Mouse (Mus musculus) heart, embryonic 16.5 days (tissue): Measurements from ENCODE around the gene Plvap. TPM values are rescaled to one million over a fixed set of nuclear protein-coding genes. Genes with fewer than 3 reads are reported as not detected.

Experiments
- ATAC-seq: fragments of 200-750 bp; cut with Nextera tagmentation; replicated peaks from 2 replicates; pipeline ENCODE4 v1.8.0; 2017; ENCODE audit warnings: moderate number of reproducible peaks; ENCODE audit not compliant: insufficient read depth, low FRiP score; ENCODE audit errors: extremely low read depth
- H3K27ac ChIP-seq: fragments of 300-500 bp; sonication (generic); 2 replicates; pipeline ENCODE4 v1.5.1; 2014; ENCODE audit warnings: mild to moderate bottlenecking, low read length, control low read depth, moderate library complexity
- H3K27me3 ChIP-seq: fragments of 300-500 bp; sonication (generic); 2 replicates; pipeline ENCODE4 v1.6.1; 2014; ENCODE audit warnings: low read length, mixed read lengths; ENCODE audit not compliant: control insufficient read depth, insufficient read depth
- H3K36me3 ChIP-seq: fragments of 300-500 bp; sonication (generic); 2 replicates; pipeline ENCODE4 v1.6.1; 2014; ENCODE audit not compliant: control insufficient read depth, insufficient read depth
- H3K4me1 ChIP-seq: fragments of 300-500 bp; sonication (generic); 2 replicates; pipeline ENCODE4 v1.6.1; 2014; ENCODE audit warnings: low read length, mixed read lengths; ENCODE audit not compliant: control insufficient read depth, insufficient read depth
- H3K4me2 ChIP-seq: fragments of 300-500 bp; sonication (generic); 2 replicates; pipeline ENCODE4 v1.6.1; 2014; ENCODE audit warnings: low read depth, mild to moderate bottlenecking, control low read depth, low read length
- H3K4me3 ChIP-seq: fragments of 300-500 bp; sonication (generic); 2 replicates; pipeline ENCODE4 v1.5.1; 2014; ENCODE audit warnings: mild to moderate bottlenecking, control low read depth, low read length
- H3K9ac ChIP-seq: fragments of 300-500 bp; sonication (generic); 2 replicates; pipeline ENCODE4 v1.6.1; 2014; ENCODE audit warnings: low read length, control low read depth
- H3K9me3 ChIP-seq: fragments of 300-500 bp; sonication (generic); replicated peaks from 2 replicates; pipeline ENCODE4 v1.6.1; 2016; ENCODE audit warnings: low read length; ENCODE audit not compliant: control insufficient read depth
- WGBS: fragments of 180-500 bp; shearing (Covaris S2); extraction: QIAGEN DNeasy Blood & Tissue Kit; methylation state at CpG from one replicate; pipeline ENCODE4 v1.1.7; 2014; 5-methylcytosine and 5-hydroxymethylcytosine counted together
- polyA plus RNA-seq: library from polyadenylated mRNA; unstranded; fragments of >200 nt; fragmentation: Nextera tagmentation; extraction: Ambion mirVana; gene quantifications from 2 replicates; pipeline ENCODE4 v1.2.1, GENCODE M21; 2015

The Plvap gene
- polyA plus RNA-seq, 1 experiment from 2014 or later, result 106 TPM

DNA sequence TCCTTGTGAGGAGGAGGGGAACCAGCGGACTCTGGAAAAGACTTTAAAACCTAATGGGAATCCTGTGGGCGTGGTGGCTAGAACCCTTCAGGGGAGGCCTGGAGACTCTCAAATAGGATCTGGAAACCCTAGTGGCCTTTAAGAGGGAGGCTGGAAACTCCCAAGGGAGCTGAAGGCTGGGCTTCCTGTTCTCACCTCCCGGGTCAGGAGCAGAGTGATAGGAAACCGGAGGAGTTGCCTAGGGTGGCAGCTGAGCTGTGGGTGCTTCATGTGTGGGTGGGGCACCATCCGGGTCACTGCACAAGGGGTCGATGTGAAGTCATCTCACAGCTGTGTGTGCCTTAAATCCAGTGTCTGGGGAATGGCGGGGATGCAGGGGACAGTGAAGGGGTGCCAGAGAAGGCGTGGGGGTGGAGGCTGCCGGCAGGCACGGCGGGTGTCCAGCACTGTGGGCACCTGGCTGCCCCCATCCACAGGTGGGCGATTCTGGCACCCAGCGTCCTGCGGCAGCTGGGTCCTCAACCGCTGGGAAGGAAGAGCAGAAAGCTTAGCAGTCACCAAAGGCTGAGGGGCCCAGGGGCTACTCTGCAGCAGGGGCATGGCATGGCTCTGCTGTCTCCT is 13.6 kb downstream of the Plvap start:
- H3K9ac ChIP-seq, result peak overlapping the region; percentile 53

GRCm38 (mm10) chr8:71497077-71497645 is 14.4 kb downstream of the Plvap start:
- H3K4me1 ChIP-seq, result peaks cover 44% of the 10 kb centered on the region
- H3K27ac ChIP-seq, result peak overlapping the region; percentile 81
- 82% methylated on average over 1 of the region's 1 CpGs for WGBS
- no peak overlapping the region for H3K4me2 ChIP-seq
- H3K36me3 ChIP-seq, result peaks cover 8% of the 10 kb centered on the region; the same call in 1 of the 2 replicates
- no peak overlapping the region for H3K4me3 ChIP-seq
- no peaks in the 10 kb centered on the region for H3K27me3 ChIP-seq
- no peak overlapping the region for H3K9ac ChIP-seq
- no peak for ATAC-seq
- H3K9me3 ChIP-seq, result no peaks in the 10 kb centered on the region

More for the DNA sequence above, 13.6 kb downstream of the Plvap start:
- ATAC-seq, result no peak
- Histone ChIP-seq H3K27ac (peak overlapping the region; percentile 70), H3K9me3 (no peaks in the 10 kb centered on the region), H3K4me3 (no peak overlapping the region), H3K36me3 (no peaks in the 10 kb centered on the region), H3K27me3 (no peaks in the 10 kb centered on the region), H3K4me2 (0 out of 2 replicates have a peak overlapping the region, but pooled peaks have one; percentile 5), H3K4me1 (peaks cover 44% of the 10 kb centered on the region)
- 21% methylated on average over 15 of the region's 15 CpGs for WGBS

DNA sequence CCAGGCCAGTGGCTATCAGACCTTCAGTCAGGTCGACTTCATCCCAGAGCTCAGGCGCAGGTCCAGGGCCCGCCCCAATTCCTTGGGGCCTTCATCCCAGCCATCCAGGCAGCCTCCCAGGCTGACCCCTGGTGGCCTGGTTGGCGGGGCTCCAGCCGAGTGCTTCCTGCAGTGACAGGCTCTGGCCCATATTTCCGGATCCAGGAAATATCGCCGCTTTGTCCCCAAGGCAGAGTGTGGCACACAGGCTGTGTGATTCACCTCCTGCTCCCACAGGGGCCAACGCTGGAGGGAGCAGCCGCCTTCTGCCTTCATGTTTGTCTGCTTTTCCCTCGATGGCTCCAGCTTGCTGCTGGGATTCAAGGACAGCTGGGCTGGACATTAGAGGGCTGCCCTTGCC is 15.1 kb downstream of the Plvap start:
- Histone ChIP-seq H3K4me1 (peaks cover 44% of the 10 kb centered on the region), H3K9ac (0 out of 2 replicates have a peak overlapping the region, but pooled peaks have one; percentile 28)
- WGBS, result 31% methylated on average over 11 of the region's 11 CpGs

GRCm38 (mm10) chr8:71495811-71496210 is 15.7 kb downstream of the Plvap start:
- peaks cover 8% of the 10 kb centered on the region; the same call in 1 of the 2 replicates for H3K36me3 ChIP-seq
- no peaks in the 10 kb centered on the region for H3K9me3 ChIP-seq
- no peak overlapping the region for H3K4me3 ChIP-seq
- 0 out of 2 replicates have a peak overlapping the region, but pooled peaks have one; percentile 35 for H3K9ac ChIP-seq
- H3K27me3 ChIP-seq, result no peaks in the 10 kb centered on the region
- peaks cover 44% of the 10 kb centered on the region for H3K4me1 ChIP-seq
- no peak for ATAC-seq
- 83% methylated on average over 5 of the region's 5 CpGs for WGBS
- no peak overlapping the region for H3K4me2 ChIP-seq
- H3K27ac ChIP-seq, result peak overlapping the region; percentile 81

More for the DNA sequence above, 15.1 kb downstream of the Plvap start:
- H3K4me2 ChIP-seq, result no peak overlapping the region
- peak; percentile 56; the same call in 1 of the 2 replicates for ATAC-seq
- no peaks in the 10 kb centered on the region for H3K27me3 ChIP-seq
- no peaks in the 10 kb centered on the region for H3K9me3 ChIP-seq
- H3K27ac ChIP-seq, result peak overlapping the region; percentile 81
- peaks cover 8% of the 10 kb centered on the region; the same call in 1 of the 2 replicates for H3K36me3 ChIP-seq
- H3K4me3 ChIP-seq, result no peak overlapping the region

DNA sequence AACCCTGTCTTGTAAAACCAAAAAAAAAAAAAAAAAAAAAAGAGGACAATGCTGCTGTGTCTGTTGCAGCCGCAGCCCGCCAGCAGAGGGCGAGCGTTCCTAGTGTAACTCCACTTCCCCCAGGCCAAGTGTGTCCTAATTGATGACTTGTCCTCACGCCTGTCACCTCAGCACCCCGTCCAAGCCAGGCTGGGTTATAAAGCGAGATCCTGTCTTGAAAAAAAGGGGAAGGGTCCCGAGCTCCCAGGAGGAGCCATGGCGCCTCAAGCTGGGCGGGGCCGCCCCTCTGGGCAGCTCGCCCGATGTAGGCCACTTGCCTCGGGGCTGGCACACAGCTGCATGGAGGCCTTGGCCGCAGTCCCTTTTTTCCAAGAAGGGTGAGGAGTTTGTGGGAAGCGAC is 16.5 kb downstream of the Plvap start:
- Histone ChIP-seq H3K9me3 (no peaks in the 10 kb centered on the region), H3K4me1 (peaks cover 44% of the 10 kb centered on the region), H3K9ac (0 out of 2 replicates have a peak overlapping the region, but pooled peaks have one; percentile 47), H3K36me3 (peaks cover 8% of the 10 kb centered on the region; the same call in 1 of the 2 replicates), H3K4me3 (no peak overlapping the region), H3K4me2 (peak overlapping the region; percentile 51), H3K27ac (peak overlapping the region; percentile 81), H3K27me3 (no peaks in the 10 kb centered on the region)
- ATAC-seq, result peak; percentile 49
- WGBS, result 17% methylated on average over 16 of the region's 16 CpGs

- ATAC-seq, result peak; percentile 79
- Histone ChIP-seq H3K27me3 (no peaks in the 10 kb centered on the region), H3K4me2 (peak overlapping the region; percentile 99), H3K9ac (peak overlapping the region; percentile 88), H3K9me3 (no peaks in the 10 kb centered on the region), H3K27ac (peak overlapping the region; percentile 93), H3K4me1 (peaks cover 15% of the 10 kb centered on the region), H3K36me3 (peaks cover 8% of the 10 kb centered on the region; the same call in 1 of the 2 replicates), H3K4me3 (peak overlapping the region; percentile 88)
- under 1% methylated on average over 22 of the region's 22 CpGs for WGBS
Measured at GRCm38 (mm10) chr8:71488454-71488853, 23.1 kb downstream of the Plvap start.

- Histone ChIP-seq H3K27ac (peak within 1 kb of the TSS; percentile 93), H3K4me3 (peak within 1 kb of the TSS; percentile 88), H3K4me1 (peaks cover 15% of the 10 kb centered on the region), H3K36me3 (peaks cover 8% of the 10 kb centered on the region; the same call in 1 of the 2 replicates), H3K9me3 (no peaks in the 10 kb centered on the region), H3K4me2 (peak within 1 kb of the TSS; percentile 99), H3K27me3 (no peaks in the 10 kb centered on the region), H3K9ac (peak within 1 kb of the TSS; percentile 88)
- under 1% methylated on average over 33 of the region's 33 CpGs for WGBS
- ATAC-seq, result peak; percentile 40
Measured at GRCm38 (mm10) chr8:71487691-71488445, 23.7 kb downstream of the Plvap start, which contains the start of gene Gtpbp3. Gtpbp3 (plus strand) TSS chr8:71488103.

DNA sequence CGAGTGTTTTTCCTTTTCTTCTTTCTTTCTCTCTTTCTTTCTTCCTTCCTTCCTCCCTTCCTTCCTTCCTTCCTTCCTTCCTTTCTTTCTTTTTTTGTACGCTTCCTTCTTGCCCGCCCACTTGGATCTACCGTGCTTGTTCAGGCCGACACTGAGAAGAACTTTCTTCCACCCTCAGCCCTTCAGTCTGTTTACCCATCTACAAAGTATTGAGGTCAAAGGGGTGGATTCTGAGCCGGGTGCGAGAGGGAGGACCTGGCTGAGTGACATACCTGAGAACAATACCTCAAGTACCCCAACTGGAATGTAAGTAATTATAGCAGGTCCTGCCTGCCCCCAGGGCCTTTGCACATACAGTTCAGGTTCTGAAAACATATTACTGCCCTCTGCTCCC is 25.4 kb downstream of the Plvap start:
- H3K36me3 ChIP-seq, result no peaks in the 10 kb centered on the region
- H3K4me3 ChIP-seq, result peak overlapping the region; percentile 85
- H3K27ac ChIP-seq, result peak overlapping the region; percentile 45
- H3K4me2 ChIP-seq, result peak overlapping the region; percentile 94
- H3K27me3 ChIP-seq, result peaks cover 3% of the 10 kb centered on the region; the same call in 1 of the 2 replicates
- WGBS, result 16% methylated on average over 7 of the region's 7 CpGs
- no peaks in the 10 kb centered on the region for H3K9me3 ChIP-seq
- H3K4me1 ChIP-seq, result peaks cover 15% of the 10 kb centered on the region
- peak overlapping the region; percentile 53; the same call in 1 of the 2 replicates for H3K9ac ChIP-seq
- no peak for ATAC-seq
